Mouse (Mus musculus): ENCODE data around the gene Dimt1. TPM values are rescaled to one million over a fixed set of nuclear protein-coding genes. Genes with fewer than 3 reads are reported as not detected.
A peak's percentile ranks its signal among the peaks of the same experiment; 100 is the strongest.
"Not testable (repeated sequence)": the region's sequence is repeated elsewhere in the genome, so short reads cannot be mapped to it uniquely, and the experiment has no call there.

Dimt1 gene
- total RNA-seq (2021), result 15.1 and 17.3 TPM in 2 replicates
- long read RNA-seq, transcript Dimt1-201 (12 exons, 2,051 nt), result major isoform, 10 of 24 reads
- long read RNA-seq, transcript Dimt1-203 (10 exons, 3,338 nt), result minor isoform, 7 of 24 reads
- long read RNA-seq, partial matches to known transcripts, result 2 of 24 reads
- long read RNA-seq, other reads (novel, unspliced or antisense), result 5 of 24 reads

DNA sequence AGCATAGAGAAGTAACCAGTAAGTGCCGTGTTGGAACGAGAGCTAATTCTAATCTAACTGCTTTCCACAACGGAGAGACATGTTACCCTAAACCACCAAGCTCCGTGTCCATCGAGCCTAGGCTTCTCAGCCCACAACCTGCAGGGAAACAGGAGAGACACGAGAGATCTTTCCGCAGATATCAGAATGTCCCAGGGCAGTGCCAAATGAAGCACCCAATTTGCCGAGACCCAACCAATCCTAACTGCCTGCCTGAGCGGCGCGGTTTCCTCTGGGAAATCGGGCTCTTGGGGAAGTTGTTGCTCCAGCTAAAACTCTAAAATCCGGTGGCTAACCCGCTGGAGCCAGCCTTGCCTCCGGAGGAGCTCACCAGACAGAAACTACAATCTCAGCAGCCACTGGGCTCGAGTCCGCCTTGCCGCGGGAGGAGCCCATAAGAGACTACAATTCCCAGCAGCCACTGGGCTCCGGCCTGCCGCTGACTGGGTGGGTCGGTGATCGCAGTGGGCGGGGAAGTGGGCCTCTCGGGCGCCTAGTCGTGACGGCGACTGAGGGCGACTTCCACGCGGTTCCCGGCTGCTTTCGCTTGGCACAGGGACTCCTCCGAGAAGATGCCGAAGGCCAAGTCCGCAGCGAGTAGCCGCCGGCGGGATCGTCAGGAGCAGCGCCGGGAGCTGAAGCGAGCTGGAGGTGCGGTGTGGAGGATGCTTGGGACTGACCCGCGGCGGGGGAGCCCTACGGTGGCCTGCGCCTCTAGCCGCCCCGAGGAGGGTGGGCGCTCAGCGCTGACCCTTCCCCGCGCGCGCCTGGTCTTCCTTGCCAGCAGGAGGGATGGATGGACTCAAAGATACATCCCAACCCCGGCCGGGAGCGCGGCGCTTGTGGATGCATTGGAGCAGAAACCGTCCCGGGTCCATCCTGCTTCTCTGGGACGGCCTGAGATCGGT, at the start of gene Dimt1:
Dimt1 (plus strand) TSS at position 534 of the 947 bp plus-strand sequence.
- peak; percentile 94 for DNase-seq

DNA sequence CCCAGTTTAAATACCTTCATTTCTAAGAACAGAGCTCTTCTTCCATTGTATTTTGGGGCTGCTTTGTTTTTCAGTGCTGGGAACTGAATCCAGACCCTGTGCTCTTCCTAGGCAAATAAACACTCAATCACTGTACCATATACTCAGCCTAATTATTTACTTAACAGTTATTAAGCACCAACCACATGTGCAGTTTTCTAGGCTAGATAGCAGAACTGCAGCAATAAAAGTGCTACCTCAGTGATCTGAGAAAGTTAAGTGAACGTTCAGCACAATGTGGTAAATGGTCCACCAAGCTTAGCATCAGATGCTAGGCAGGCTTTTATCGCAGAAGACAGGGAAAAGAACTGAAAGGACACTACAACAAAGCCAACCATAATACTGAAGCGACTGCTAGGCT, 42.3 kb upstream of the Dimt1 start:
- no peak for DNase-seq

DNA sequence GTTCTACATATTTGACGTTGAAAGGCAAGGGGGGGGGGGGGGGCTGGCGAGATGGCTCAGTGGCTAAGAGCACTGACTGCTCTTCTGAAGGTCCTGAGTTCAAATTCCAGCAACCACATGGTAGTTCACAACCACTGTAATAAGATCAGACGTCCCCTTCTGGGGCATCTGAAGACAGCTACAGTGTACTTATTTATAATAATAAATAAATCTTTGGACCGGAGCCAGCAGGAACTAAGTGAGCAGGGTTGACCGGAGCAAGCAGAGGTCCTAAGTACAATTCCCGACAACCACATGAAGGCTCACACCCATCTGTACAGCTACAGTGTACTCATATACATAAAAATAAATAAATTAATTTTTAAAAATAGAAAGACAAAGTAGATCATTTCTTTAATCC, 41.8 kb upstream of the Dimt1 start:
- not testable (repeated sequence) for DNase-seq

DNA sequence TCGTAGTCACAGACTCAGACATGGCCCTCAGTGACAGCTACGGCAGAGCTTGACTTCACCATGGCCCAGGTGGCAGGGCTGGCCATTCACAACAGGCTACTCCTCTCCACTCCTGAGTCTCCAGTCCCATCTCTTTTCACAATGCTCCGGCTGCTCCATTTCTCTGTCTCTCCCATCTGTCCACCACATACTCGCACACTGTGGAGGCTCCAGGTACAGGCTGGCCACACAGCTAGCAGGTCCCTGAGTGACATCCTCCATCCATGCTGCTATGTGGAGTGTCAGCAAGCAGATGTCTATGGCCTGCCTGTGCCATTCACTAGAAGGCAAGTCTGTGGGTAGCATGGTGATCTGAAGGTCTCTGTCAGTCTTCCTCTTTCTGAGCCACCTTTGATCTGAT, 39.7 kb upstream of the Dimt1 start:
- DNase-seq, result no peak

DNA sequence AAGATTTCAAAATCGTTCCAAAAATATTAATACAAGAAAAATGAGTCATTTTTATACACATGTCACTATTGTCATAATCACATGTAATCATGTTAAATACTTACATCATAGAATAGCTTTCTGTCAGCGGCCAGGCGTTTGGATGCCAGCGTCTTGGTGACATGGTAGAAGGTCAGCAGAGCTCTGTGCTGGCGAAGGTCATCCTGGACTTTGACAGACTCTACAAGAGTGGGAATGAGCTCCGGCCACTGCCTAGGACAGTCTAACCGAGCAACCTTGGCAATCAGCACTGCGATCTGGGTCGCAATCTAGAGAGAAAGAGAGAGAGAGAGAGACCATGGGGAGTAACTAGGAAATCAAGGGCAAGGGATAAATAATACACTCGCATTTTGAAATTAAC, 36.8 kb upstream of the Dimt1 start:
- peak; percentile 10 for DNase-seq

DNA sequence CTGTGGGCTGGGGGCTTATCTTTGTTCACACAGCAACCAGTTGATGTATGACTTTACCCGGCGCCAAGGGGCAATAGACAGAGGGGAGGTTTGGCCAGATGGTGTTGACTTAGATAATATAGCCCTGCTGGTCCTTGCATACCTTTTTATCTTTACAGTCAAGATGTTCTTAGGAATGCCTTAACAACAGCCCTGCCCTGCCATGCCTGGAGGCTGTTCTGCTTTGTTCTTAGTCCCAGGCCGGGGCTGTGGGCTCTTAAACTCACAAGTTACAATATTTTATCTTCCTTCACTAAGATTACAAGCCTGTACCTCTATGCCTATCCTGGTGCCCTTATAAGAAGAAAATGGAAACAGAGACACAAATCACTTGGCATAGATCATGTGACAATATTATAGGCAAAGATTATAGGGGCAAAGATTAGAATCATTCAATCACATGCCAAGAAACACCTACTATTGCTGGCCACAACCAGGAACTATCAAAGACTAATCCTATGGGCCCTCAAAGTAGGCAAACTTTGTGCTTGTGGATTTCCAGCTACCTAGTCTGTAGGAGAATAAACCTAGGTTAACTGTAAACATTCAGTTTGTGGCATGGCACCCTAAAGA, 33.7 kb upstream of the Dimt1 start:
- DNase-seq, result no peak

DNA sequence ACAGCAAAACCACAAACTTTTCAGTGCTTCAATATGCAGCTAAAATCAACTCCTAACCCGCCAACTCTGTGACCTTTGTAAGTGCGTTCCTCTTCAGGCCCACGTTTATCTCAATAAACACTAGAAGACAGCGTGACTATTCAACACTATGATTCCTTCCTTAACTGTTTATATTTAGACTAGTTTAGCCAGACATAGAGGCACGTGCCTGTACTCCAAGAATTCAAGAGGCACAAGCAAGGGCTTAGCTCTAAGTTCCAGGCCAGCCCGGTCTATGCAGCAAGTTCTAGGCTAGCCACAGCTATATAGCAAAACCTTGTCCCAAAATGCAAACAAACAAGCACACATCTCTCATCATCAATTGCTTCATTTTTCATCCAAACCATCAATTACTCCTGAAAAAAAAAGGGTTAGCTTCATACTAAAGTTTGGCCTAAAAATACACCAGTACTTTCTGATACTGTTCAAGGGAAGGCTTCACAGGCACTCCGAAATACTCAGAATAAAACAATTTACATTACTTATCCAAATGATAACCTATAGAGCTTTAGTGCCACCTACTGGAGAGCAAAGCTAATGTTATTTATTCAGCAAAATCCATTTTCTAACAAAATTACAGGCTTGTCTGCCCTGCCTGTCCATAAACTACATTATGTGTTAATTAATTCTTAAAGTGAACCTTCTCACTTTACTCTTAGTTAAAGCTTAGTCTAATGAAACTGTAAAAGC, 28.4 kb upstream of the Dimt1 start:
- no peak for DNase-seq

DNA sequence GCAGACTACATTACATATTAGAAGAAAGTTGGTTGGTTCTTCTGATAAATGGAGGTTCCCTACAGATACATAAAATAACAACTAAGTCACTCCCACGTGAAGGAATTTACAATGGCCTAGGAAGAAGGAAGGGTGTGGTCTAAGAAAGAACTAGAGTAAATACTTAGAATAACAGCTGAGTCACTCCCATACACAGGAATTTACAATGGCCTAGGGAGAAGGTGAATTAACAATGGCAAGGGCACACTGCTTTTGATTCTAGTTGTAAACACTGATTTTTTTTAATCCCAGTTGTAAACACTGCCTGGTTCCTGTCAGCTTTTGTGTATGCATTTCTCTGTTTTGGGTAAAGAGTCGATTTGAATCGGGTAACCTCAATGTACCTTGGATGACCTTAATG, 21.0 kb upstream of the Dimt1 start:
- not testable (repeated sequence) for DNase-seq

DNA sequence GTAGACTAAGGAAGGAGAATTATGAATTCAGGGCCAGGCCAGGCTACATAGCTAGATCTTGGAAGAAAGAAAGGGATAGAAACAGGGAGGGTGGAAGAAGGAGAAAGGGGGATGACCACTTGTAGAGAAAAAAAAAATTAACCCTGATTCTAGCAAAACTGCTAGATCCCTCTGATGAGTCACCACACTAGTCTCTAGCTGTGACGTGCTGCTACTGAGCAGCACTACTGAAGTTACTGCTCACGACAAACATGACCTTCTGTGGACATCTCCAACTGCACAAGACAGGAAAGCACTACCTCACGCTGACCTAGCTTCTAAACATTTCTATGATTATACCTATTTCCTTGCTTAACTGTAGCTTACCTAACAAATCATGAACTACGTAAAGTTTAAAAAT, 18.6 kb upstream of the Dimt1 start:
- DNase-seq, result no peak

DNA sequence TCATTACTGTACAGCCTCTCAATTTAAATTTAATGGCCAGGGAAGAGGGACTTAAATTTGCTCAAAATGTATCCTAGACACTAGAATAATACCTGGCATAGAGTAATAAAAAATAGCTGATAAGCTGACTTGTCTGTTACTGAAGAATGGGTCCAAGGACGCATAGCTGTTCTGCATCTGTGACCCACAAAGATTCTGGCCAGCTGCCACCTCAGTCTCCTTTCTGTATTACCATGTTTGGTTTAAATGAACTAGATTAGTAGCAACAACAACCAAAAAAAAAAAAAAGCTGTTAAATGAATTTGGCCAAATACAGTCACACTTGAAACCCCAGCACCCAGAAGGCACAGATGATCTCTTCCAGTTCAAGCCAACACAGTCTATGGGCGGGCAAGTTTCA, 17.7 kb upstream of the Dimt1 start:
- DNase-seq, result peak; percentile 64

DNA sequence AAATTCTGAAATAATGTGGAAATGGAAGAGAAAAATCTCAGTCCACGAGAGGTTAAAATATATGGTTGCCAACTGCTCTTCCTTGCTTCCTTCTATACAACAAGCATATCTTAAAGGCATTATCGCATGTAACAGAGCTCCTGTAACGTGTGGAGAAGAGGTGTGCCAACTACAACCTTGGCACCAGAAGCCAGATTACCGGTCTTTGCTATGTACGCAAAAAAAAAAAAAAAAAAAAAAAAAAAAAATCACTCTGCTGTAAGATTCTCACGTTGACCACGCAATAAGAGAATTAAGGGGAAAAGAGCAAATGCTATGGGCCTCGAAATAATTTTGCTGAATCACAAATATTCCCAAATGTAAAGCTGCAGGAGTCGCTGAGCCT, 11.1 kb upstream of the Dimt1 start:
- no peak for DNase-seq

DNA sequence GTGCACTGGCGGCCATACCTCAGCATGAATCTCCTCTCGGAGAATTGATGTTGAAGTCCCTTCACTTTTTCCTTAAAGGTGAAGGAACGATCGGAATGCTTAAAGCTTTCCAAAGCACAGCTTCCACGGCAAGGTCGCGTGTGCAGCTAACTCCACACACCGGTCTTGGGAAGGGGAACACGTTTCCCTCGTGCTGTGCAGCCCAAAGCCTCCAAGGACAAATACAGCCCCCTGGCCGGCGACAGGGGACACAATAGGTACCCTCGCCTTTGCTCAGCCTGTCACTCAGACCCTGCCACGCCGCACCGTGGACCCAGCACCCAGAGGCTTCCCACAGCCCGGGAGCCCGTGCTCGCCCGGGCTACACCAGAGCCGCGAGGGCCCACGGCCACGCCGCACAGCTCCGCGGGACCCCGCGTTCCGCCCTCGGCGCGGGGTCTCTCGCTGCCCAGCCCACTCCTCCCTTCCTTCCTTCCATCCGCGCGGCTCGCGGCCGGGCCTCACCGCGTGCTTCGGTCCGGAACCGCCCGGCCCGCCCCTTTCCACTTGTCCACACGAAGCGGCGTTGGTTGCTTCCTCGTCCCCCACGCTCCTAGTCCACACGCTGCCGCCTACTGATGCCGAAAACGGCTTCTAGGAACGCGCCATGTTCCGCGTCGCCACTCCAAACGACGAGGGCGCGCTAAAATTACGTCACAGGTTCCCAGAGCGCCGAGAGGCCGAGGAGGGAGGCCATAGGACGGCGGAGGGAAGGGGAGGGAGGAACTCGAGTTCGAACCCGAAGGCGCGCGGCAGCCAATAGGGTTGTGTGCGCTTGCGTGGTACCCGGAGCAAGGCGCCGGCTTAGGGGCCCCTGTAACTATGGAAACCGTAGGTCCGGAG, 10.4 kb upstream of the Dimt1 start, which contains the start of gene Ipo11:
Ipo11 (minus strand) TSS at position 703 of the 882 bp plus-strand sequence.
- DNase-seq, result peak; percentile 91

DNA sequence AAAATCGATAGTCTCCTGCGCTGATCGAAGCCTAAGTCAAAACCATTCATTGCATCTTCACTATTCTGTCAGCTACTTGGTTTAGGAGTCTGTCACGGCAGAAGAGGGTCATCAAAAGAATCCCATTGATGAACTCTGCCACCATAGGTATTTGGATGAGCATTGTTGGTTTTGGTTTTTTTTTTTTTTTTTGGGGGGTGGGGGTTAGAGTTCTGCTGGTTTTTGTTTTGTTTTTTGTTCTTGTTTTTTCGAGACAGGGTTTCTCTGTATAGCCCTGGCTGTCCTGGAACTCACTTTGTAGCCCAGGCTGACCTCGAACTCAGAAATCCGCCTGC, 9.8 kb upstream of the Dimt1 start:
- DNase-seq, result no peak

DNA sequence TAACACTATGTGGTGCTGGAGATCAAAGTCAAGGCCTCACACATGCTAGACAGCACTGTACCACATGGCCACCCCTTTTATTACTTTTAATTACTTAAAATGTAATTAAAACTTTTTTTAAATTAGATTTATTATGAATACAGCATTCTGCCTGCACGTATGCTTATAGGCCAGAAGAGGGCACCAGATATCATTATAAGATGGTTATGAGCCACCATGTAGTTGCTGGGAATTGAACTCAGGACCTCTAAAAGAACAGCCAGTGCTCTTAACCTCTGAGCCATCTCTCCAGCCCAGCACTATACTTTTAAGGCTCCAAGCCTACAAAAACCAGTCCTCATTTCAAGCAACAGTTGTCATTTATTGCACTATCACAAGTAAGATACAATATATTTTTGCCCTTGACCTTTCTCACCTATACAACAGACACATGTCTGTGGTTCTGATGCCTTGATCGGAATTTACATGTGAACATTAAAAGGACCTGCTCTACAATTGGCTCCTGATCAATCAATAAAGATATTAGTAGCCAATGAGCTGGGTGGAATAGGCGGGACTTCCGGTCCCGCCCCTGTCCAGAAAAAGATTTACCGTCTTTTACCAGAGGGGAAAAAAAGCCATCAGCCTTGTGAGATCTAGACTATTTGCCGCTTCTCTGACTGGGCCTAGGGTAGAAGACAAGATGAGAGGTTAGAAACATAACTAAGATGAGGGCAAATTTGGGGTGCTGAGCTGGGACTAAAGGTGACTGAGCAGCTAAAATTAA, 5.5 kb upstream of the Dimt1 start:
- no peak for DNase-seq

DNA sequence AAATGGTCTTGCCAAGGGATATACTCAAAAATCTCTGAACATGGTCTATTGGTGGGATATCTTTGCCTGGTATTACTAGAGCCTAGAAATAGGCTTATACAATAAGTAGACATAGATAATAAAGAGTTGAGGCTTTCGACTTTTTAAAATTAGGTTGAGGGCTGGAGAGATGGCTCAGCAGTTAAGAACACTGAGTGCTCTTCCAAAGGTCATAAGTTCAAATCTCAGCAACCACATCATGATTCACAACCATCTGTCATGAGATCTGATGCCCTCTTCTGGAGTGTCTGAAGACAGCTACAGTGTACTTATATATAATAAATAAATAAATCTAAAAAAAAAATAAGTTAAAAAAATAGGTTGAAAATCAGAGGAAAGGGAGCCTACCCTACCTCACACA, 4.2 kb upstream of the Dimt1 start:
- no peak for DNase-seq

DNA sequence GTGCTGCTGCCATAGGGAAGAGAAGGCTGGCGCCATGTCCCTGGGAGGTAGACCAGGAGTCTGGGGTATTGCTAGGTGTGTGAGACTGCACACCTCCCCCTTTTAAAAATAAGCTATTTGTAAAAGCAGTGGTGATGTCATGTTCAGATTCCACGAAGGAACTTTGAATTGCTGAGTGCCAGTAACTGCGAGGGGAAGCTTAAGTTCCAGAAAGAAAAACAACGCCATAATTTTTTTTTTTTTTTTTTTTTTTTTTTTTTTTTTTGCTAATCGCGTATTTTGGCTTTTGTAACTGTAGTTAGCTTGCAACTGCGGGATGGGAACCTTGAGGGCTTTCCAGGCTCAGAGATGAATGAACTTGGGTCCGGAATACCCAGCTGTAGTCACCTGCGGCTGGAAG, 1.4 kb upstream of the Dimt1 start:
- DNase-seq, result no peak

DNA sequence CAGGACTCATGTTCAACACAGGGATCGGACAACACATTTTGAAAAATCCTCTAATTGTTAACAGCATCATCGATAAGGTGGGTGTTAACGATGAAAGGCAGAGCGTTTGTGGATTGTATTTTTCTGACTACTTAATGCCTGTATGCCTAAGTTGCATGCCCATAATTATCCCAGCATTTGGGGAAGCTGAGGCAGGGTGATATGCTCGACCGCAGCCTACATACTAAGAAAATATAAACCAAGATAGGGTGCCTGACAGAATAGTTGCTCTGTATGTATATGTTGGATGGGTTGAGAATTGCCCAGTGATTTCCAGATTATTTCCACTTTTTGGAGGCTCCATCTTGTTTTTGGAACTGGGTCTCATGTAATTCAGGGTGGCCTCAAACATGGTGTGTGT, 656 bp downstream of the Dimt1 start:
- no peak for DNase-seq

DNA sequence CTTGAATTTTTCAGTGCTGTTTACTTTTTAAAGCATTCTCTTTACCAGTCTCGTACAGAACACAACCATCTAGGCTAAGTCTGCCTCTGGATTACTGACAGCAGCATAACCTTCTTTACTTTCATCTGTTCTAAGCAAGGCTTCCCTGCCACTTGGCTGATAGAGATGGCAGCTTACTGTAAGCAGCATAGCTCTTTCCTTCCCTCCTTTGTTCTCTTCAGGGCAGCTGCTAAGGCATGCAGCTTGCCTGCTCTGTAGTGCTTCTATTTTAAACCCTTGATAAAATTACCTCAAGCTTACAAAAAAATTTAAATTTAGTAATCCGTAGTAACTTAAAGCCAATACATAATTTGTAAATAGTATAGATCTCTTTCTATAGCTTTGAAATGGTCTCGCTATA, 8.0 kb downstream of the Dimt1 start:
- no peak for DNase-seq

DNA sequence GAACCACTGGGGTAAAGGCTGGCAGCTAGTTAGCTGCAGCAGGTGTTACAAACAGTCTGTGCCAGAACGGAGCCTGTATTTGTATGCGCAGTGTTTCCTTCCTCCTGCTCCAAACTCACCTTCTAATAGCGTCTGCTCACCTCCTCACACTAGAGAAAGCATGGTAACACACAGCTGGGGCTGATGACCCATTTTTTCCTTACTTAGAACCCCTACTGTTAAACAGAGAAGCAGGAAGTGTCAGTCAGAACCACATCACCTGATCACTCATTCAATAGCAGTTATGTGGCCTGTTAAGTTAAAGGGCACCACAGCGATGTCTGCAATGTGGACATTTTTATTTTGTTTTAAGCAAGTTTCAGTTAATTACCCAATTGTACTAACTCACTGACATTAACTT, 10.6 kb downstream of the Dimt1 start:
- no peak for DNase-seq

DNA sequence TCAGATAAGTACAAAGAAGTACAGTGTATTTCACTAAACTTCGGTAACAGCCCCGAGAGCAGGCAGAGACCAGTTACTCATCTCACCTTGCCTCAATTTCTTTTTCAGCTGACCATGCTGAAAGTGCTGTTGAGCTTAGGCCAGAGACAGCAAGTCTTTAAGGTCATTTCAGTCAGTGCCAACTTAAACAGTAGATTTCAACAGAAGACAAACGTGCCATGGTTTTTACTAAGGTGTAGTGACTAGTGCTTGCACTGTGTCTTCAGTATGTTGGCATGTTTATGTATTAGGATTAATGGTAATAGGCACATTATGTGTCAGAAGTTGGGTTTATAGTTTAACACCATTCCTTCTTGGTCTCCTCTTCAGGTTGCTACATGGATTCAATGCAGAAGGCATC, 11.4 kb downstream of the Dimt1 start:
- DNase-seq, result no peak

DNA sequence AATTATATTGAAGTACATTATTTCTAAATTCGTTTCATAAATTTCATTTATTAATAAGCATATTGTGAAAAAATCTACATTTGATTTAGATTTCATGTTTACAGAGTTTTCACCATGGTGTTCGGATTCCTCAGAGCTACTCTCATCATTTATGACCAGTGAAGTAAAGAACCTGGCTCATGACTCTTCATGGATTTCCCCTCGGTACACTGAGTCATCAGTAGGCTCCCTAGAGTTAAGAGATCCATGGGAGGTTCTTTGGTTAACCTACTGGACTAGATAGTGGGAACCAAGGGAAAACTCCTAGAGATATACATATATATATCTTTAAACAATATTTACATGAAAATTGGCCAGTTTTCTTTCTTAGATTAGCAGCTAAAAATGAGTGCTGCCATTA, 13.6 kb downstream of the Dimt1 start:
- no peak for DNase-seq
